Mouse (Mus musculus) adrenal gland, postnatal 4 days (tissue): ENCODE measurements around the gene Cacna1g. TPM values are rescaled to one million over a fixed set of nuclear protein-coding genes. Genes with fewer than 3 reads are reported as not detected.

Source experiments
- DNase-seq, 2 experiments: peaks; one replicate each; pipeline ENCODE4 v3.0.0; 2021 to 2022; ENCODE audit warnings: low spot score in 2 of 2, mixed read lengths in 2 of 2
- long read RNA-seq, 2 experiments: library from polyadenylated mRNA; stranded (forward); transcript quantifications; one replicate each; pipeline ENCODE4 v2.0.0; 2021
- total RNA-seq, 2 experiments: library from RNA; stranded (reverse); gene quantifications; 2 replicates each; pipeline ENCODE4 v1.2.3; 2021

Gene Cacna1g
- 10 to 100 TPM in 1 of 2 experiments, 1 to 10 TPM in 1; 8.7 to 12.0 TPM for total RNA-seq
- long read RNA-seq, experiment 1, partial matches to known transcripts: 2 of 2 reads
- long read RNA-seq, experiment 1, other reads (novel, unspliced or antisense): 0 of 2 reads
- long read RNA-seq, experiment 2, partial matches to known transcripts: 3 of 3 reads
- long read RNA-seq, experiment 2, other reads (novel, unspliced or antisense): 0 of 3 reads

DNA sequence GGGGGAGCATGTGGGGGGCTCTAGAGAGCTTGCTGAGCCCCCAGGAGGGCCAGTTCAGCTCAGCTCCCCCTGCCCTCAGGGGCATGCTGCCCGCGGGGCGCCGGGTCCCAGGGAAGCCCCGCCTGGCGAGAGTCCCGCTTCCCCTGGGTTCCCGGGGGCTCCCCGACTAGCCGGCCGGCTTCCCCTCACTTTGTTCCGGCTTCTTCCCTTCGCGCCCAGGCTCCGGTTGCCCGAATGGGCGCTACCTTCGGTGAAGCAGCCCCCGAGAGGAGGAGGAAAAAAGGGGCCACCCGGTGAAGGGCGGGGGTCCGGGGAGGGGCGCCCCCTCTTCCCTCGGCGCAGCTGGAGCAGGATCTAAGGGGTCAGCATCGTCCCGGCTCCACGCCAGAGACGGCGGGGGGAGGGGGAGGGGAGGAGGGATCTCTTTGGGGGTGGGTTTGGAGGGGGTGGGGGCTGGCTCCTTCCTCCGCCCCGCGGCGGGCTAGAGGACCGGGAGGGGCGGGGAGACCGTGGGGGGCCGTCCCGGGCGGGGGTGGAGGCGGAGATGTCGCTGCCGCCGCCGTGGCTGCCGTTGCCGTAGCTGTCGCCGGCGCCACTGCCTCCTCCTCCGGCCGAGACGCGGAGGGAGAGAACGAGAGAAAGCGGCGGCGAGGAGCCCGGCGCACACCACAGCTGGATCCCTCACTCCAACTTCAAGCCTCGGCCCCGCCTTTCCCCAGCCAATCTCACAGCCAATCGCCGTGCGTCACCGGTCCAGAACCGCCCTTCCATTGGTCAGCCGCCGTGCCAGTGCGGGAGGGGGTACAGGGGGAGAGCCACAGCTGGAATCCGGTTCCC, at the start of gene Cacna1g:
Gene Cacna1g, minus strand, starts transcription at position 492 of the 837 bp plus-strand sequence.
- DNase-seq: peak; percentile 74 to 75

DNA sequence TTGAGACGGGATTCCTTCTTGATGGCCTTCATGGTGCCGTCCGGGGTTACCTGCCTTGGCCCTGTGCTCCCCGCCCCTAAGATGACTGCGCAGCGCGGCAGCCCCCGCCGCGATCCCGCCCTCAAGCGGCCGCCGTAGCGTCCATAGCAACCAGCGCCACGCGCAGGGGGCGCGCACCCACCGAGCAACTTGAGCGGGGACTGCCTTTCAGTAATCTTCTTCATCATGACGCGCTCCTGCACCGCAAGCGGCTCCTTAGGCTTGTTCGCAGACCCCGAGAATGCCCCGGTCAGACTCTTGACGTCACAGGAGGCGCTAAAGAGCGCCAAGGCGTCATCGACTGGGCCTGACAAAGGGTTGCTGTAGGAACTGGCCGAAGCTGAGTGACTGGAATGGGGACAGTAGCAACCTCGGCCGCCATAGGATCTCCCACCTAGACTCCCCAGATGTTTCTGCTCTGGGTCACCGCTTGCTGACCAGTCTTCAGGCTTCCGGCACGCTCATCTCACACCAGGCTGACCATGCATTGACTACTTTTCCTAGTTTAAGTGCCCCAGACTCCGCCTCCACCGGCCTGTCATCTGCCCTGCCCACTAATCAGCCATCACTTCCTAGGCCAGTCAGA, 47.3 kb upstream of the Cacna1g start, which contains the start of gene Mycbpap:
Gene Mycbpap, minus strand, starts transcription at position 524 of the 625 bp plus-strand sequence.
- DNase-seq: peak in 1 of 2 experiments; percentile 21

DNA sequence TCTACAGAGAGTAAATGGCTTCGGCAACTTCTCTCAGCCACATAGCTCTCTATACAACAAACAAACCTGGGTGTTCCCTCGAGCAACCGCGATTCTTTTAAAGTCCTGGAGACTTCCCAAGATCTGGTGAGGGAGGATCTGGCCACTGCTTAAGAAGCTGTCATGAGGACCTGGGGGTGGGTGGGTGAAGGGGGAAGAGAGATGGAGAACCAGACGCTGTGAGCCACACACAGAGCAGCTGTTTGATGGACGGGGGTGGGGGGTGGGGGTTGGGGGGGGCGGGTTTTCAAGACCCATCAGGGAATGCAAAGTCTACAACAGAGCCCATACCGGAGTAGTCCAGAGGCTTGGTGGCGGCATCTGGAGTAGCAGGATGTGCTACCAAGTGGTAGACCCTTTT, 39.5 kb upstream of the Cacna1g start:
- no peak for DNase-seq

DNA sequence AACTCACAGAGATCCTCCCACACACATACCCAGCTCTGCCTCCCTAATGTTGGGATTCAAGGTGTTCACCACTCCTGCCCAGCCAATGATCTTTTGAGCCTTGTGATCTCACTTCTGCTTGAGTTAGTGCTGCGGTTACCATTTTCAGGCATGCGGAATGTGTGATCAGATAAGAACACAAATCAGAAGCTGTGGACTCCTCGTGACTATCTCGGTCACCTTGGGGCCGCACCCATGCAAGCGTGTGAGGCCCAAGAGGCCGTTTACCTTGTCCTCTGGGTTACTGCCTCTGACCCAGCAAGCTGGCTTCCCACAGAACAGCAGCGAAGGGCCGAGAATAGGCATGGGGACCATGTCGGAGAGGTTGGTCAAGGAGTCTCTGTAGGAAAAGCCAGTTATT, 35.0 kb upstream of the Cacna1g start:
- no peak for DNase-seq

DNA sequence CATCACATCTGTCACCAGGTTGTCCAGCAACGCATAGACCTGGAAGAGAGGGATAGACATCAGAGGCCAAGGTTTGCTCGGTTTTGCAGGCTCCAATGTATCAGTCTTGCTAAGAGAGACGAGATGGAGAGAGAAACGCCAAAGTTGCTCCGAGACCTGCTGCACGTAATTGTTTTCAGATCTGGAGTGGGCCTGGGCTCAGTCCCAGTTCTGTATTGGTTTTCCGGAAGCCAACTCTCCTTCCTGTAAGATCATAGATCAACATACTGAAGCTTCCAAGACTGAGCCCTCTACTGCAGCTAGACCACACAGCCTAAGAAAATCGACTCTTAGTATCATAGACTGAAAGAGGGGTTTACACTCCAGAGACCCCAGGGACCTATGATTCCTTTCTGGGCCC, 27.5 kb upstream of the Cacna1g start:
- no peak for DNase-seq

DNA sequence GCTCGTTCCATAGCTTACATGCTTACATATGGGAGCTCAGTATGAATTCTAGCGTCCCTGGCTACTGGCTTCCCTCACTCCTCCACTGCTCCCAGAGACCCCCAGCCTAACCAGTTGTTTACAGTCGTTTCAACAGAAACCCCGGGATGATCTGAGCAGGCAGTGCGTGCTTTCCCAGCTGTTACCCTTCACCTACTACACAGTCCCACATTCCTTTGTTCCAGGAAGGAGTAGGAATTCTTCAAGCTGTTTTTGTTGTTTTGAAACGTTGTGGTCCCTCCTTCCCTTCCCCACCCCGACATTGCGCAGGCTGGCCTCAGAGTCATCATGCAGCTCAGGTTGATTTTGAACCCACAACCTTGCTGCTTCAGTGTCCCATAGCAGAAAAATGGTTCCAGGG, 26.4 kb upstream of the Cacna1g start:
- DNase-seq: no peak

DNA sequence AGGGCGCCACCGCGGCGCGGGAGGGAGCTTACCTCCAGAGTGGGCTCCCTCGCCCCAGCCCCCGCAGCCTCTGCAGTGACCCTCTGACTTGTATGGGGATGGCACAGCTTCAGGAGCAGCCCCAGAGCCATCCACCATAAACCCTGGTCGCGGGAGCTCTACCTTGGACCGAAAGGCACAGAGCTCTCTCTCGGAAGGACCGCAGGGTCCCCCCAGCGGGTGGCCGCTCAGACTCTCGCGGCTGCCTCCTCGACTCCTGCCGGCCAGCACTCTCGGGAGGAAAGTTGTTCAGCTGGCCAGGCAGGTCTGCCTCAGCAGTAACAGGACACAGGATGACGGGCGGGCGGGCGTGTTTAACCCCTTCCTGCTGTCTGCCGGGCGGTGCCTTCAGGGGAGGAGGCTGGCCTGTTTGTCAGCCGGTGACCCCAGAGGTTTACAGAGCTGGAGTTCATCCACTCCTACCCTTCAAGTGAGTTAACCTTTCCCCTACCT, 25.7 kb upstream of the Cacna1g start, which contains the start of gene Epn3:
Gene Epn3, minus strand, starts transcription at position 314 of the 492 bp plus-strand sequence.
- no peak for DNase-seq

DNA sequence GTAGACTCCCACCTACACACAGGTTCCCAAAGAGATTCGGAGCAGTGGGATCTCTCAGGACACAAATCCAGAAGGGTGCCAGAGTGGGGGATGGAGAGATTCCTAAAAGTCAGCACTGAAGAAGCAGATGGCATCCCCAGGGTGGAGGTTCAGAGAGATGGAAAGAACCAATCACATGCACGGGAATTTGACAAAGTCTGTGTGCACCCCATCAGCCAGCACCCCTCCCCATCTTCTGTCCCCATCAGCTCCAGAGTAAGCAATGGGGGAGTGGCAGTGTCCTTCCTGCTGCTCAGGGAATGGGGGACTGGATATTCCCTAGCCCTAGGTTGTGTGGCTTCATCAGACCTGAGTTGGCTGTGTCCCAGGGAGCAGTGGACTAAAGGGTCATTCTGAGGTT, 25.0 kb upstream of the Cacna1g start:
- DNase-seq: no peak

DNA sequence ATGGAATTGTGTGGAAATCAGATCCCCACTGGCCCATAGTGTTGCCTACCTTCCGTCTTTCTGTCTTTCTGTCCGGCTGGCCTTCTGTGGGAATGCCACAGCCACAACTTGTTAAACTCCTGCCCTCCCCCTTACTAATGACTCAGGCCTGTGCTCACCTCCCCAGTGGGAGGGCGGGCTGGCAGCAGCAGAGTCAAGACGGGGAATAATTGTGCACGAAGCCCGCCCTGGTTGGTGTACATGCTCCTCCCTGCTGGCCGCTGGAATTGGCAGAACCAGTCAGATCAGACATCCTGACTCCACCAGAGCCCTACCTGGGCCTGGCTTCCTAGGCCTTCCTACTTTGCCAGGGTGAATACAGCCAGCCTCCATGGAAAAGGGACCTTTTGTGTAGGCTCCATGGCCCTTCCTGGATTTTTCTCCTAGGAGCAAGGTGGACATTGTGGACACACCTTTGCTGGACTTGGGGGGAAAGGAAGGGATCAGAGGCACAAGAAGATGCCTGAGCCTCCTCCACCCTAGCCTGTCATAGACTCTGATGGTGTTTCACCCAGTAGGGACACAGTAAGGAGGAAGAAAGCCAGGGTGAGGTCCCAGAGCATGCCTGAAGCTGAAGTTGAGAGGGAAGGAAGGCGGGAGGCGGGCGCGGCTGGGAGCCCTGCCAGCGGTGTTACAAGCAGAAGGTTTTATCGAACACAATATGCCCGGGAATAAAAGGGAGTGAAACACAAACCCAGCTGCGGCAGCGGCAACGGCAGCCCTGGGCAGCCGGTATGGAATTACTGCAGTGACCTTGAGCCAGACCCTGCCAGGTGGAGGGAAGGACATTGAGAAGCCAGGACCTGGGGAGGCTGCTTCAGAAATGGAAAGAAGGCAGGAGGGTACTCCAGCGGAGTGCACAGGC, 24.3 kb upstream of the Cacna1g start:
- peak in 1 of 2 experiments; percentile 35 for DNase-seq

DNA sequence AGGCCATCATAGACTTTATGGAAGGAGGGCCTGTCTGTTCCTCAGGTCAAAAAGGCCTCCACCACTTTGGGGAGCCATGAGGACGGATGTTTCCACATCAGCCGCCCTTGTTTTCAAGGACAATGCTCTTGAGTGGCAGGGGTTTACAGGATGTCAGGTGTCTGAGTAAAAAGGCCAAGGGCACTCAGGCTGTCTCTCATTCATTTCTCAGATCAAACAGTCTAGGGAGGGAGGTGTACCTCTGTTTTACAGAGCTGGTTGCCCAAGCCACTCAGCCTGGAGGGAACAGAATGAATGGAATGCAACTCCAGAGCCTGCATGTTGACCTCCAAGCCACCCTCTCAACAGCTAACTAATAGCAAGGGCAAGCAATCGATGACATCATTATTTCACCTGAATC, 21.4 kb upstream of the Cacna1g start:
- DNase-seq: no peak

DNA sequence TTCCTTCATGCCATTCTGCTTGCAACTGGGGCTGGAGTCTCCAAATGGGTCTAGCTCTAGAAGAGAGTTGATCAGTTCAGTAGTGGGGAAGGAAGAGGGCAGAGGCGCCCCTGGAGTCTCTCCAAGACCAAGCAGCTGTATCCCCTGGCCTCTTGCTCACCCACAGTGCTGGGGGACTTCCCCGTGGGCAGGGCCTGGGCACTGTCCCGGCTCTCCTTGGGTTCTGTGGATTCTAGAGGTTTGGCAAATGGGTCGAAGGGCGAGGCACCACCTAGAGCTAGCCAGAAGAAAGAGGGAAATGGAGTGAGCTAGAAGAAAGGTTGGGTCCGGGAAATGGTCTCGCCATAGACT, 17.7 kb upstream of the Cacna1g start:
- DNase-seq: no peak

DNA sequence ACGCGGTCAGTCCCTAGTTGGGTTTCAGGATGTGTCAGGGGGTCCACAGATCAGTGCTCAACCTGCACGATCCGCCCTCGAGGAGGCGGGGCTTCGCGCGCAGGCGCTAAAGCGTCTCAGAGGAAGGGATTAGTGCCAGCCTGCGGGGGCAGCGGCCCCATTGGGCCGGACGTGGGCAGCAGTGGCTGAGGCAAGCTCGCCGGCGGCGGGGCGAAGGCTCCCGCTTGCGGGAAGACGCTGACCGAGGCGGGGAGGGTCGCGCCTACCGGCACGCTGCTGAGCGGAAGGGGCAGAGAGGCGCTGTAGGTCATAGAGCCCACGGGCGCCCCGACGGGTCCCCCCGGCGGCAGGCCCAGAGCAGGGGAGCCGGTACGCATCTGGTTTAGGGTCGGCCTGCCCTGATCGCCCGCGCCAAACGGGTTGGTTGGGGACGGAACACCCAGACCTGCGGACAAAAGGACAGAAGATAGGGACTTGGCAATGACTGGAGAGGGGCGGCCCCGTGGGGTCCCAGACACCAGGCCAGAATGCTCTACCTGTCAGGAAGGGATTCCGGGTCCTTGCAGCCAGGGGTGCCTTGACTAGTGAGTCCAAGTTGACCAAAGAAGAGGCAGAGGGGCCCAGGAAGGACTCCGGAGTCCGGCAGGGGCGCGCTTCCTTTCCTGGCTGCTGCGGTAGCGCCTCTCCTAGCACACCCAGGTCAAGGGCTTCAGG, 17.2 kb upstream of the Cacna1g start:
- DNase-seq: peak in 1 of 2 experiments; percentile 33

DNA sequence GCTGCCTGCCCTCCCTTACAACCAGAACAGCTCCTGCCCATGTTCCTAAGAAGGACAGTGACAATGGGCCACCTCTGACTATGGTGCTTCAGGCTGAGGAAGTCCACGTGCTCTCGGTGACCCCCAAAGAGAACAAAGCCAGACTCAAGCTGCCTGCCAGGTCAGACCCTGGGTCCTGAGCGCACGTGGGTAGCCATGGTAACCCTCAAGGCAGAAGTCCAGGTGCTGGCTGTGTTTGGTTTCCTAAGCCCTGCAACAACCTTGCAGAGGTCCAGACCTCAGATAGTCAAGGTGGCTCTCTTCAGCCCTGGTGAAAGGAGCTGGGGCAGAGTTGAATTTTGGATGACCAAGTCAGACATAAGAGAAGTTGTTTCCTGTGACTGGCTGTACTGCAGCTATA, 15.7 kb upstream of the Cacna1g start:
- no peak for DNase-seq

DNA sequence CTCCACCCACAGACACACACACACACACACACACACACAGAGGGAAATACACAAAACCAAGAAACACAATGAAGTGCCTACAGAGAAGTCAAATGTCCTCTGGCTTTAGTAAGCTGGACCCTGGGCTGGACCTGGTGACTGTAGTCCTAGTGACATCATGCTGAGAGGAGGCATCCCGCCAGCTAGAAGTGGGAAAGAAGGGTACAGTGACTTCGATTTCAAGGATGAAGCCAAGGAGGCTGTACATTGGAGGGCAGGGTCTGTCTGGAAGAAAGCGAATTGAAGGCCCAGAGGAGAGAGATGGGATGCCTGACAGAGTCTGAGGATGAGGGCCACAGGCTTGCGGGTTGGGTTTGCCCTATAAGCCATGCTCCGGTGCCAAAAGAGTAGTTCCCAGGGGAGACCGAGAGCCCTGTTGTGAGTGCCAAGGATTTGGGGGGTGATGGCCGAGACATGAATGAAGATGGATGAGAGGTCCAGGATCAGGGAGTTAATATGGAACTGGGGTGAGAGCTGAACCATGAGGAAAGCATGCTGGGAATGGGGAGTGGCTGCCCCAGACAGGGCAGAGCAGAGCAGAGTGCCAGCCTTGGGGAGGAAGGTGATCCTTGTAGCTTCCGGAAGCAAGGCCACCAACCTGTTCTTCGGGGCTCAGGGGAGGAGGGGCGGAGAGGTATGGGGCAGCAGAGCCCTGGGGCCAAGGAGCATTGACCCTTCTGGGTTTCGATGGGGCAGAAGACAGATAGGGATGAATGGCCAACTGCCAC, 15.0 kb upstream of the Cacna1g start:
- DNase-seq: no peak

DNA sequence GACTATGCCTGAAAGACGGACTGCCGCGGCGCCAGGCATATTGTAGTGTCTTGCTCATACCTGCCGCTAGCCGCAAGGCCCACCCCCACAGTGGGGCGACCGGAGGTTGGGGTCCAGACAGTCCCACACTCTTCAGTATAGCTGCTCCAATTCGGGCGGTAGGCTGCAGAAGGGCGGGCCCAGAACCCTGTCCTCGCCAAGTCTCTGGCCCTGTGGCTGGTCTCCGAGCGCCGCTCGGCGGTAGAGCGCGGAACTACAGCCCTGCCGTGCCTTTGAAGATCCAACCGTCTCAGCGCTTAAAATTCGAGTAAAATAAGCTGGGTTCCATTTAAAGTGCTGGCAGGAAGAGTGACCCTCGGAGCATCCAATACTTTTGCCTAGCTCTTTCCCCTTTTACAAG, 12.0 kb upstream of the Cacna1g start, which contains the start of gene Spata20:
Gene Spata20, minus strand, starts transcription at position 179 of the 400 bp plus-strand sequence.
- peak; percentile 74 to 76 for DNase-seq

DNA sequence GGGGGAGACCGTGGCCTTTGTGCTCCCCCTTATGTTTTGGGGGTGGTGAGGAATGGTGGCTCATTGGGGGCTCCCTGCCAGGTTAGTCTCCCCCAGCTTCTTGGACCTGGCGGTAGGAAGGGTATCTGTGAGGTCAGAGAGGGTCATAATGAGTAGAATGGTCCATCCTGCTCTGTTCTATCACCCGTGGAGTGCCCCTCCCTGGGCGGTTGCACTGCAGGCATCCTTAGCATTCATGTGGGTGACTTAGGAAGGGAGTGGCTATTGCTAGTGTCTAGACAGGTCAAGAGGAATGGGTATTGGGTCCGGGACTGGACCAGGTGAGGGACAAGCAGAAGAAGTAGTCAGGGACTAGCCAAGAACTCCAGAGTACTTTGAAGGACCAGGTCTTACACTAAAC, 11.2 kb upstream of the Cacna1g start:
- DNase-seq: no peak

DNA sequence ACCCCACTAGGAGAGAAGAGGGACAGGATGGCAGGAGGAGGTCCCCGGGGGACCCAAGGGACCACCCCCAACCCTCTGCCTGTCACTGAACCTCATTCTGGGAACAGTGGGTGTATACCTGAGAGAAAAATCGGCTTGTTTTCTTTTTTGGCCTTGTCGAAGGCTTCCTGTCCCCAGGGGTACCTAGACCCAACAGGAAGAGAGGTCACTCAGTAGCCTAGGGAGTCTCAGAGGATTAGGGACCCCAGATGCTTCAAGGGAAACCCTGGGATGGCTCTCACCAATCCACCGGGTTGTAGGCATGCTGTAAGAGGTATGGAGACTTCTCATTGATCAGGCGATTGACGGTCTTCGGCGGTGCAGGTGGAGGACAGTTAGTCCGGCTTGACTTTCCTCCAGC, 10.6 kb upstream of the Cacna1g start:
- no peak for DNase-seq

DNA sequence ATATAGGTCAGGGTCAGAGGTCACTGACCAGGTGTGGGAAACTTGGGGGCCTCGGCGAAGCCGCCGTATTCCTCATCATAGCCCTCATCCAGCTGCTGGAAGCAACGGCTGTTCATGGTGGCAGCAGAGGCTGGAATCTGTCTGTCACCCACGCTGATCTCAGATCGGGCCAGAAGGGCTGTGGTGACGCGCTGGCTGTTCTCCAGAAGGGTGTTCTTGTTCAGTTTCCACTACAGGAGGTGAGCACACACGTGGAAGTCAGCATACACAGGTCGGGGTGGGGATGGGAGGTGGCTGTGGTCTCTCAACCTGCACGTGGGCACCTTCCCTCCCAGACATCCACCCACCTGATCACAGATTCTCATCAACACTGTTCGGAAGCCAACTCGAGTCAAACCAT, 9.9 kb upstream of the Cacna1g start:
- no peak for DNase-seq

DNA sequence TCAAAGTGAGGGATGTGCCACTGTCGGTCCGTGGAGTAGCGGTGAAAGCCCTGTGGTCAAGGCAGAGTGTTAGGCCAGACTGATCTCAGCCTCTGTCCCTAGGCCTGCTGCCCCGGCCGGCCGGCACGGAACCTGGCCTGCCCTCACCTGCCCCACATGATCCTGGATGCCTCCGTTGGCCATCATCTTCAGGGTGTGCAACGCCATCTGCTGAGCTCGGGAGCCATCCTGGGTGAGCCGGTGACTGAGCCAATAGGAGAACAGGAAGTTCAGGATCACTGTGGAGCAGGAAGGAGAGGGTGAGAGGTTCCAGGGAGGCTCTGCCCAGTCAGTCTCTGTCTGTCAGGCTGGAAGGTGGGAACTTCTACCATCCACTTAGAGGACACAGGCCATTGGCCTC, 9.4 kb upstream of the Cacna1g start:
- DNase-seq: no peak
